Mouse (Mus musculus): ENCODE results near the gene Ewsr1. TPM values are rescaled to one million over a fixed set of nuclear protein-coding genes. Genes with fewer than 3 reads are reported as not detected.

Gene Ewsr1
- 100 to 1,000 TPM; 291 to 340 (median 310) TPM for total RNA-seq (2022)

GRCm38 (mm10) chr11:5098736-5099542 lies at the start of gene Ewsr1, which contains the start of gene Rhbdd3:
Gene Ewsr1, minus strand, starts transcription at chr11:5099266.
Gene Rhbdd3, plus strand, starts transcription at chr11:5098926.
- peak; percentile 94 to 99 for DNase-seq (ENCODE audit: low spot score in 2 of 2)

- no peak for DNase-seq (ENCODE audit: low spot score in 2 of 2)
Measured at GRCm38 (mm10) chr11:5145600-5145999, 46.5 kb upstream of the Ewsr1 start.

- no peak for DNase-seq (ENCODE audit: low spot score in 2 of 2)
Measured at GRCm38 (mm10) chr11:5141965-5142364, 42.9 kb upstream of the Ewsr1 start.

GRCm38 (mm10) chr11:5141252-5141651 lies 42.2 kb upstream of the Ewsr1 start:
- DNase-seq (ENCODE audit: low spot score in 2 of 2): no peak

GRCm38 (mm10) chr11:5140619-5141018 lies 41.6 kb upstream of the Ewsr1 start:
- DNase-seq (ENCODE audit: low spot score in 2 of 2): peak in 1 of 2 experiments; percentile 41

GRCm38 (mm10) chr11:5139372-5139771 lies 40.3 kb upstream of the Ewsr1 start:
- no peak for DNase-seq (ENCODE audit: low spot score in 2 of 2)

- no peak for DNase-seq (ENCODE audit: low spot score in 2 of 2)
Measured at GRCm38 (mm10) chr11:5138642-5139041, 39.6 kb upstream of the Ewsr1 start.

GRCm38 (mm10) chr11:5135914-5136313 lies 36.8 kb upstream of the Ewsr1 start:
- no peak for DNase-seq (ENCODE audit: low spot score in 2 of 2)

GRCm38 (mm10) chr11:5132751-5133150 lies 33.7 kb upstream of the Ewsr1 start:
- DNase-seq (ENCODE audit: low spot score in 2 of 2): no peak

- no peak for DNase-seq (ENCODE audit: low spot score in 2 of 2)
Measured at GRCm38 (mm10) chr11:5130111-5130665, 31.1 kb upstream of the Ewsr1 start.

- no peak for DNase-seq (ENCODE audit: low spot score in 2 of 2)
Measured at GRCm38 (mm10) chr11:5129035-5129480, 30.0 kb upstream of the Ewsr1 start.

GRCm38 (mm10) chr11:5125713-5126112 lies 26.6 kb upstream of the Ewsr1 start:
- DNase-seq (ENCODE audit: low spot score in 2 of 2): no peak

- peak; percentile 66 to 87 for DNase-seq (ENCODE audit: low spot score in 2 of 2)
Measured at GRCm38 (mm10) chr11:5114931-5115581, 16.0 kb upstream of the Ewsr1 start.

- no peak for DNase-seq (ENCODE audit: low spot score in 2 of 2)
Measured at GRCm38 (mm10) chr11:5113645-5114044, 14.6 kb upstream of the Ewsr1 start.

GRCm38 (mm10) chr11:5109441-5109840 lies 10.4 kb upstream of the Ewsr1 start:
- no peak for DNase-seq (ENCODE audit: low spot score in 2 of 2)

GRCm38 (mm10) chr11:5103986-5104509 lies 5.0 kb upstream of the Ewsr1 start:
- no peak for DNase-seq (ENCODE audit: low spot score in 2 of 2)

- DNase-seq (ENCODE audit: low spot score in 2 of 2): no peak
Measured at GRCm38 (mm10) chr11:5102384-5102783, 3.3 kb upstream of the Ewsr1 start.

GRCm38 (mm10) chr11:5101641-5102040 lies 2.6 kb upstream of the Ewsr1 start:
- DNase-seq (ENCODE audit: low spot score in 2 of 2): no peak

- no peak for DNase-seq (ENCODE audit: low spot score in 2 of 2)
Measured at GRCm38 (mm10) chr11:5100801-5101200, 1.7 kb upstream of the Ewsr1 start.

GRCm38 (mm10) chr11:5100283-5100682 lies 1.2 kb upstream of the Ewsr1 start:
- DNase-seq (ENCODE audit: low spot score in 2 of 2): no peak

- peak; percentile 66 to 73 for DNase-seq (ENCODE audit: low spot score in 2 of 2)
Measured at GRCm38 (mm10) chr11:5099576-5100183, 614 bp upstream of the Ewsr1 start.
